ENCODE assay signal across 19 mouse cellular contexts in the genomic region with DNA sequence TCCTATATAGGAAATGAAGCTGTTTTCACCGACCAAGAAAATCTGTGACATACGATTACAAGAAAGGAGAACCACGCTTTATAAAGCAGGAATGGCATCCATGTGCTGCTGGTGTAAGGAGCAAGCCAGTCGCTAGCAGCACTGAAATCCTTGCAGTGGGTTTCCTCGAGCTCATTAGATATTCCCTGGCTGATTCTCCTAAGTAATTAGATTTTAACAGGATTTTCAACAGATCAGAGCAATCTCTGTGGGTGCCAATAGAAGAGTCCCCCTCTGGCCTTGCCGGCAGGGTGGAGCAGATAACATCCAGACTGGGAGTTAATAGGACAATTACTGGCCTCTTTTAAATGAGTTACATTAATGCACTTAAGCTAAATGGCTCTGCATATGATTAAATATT. TPM values are rescaled to one million over a fixed set of nuclear protein-coding genes. Genes with fewer than 3 reads are reported as not detected.
DNase-seq lines count a peak whose midpoint lies in the region; ATAC-seq and TF ChIP-seq lines count a peak whose summit lies in the region.
"Had no signal": no experiment of that assay in that cellular context is flagged by ENCODE, and none has a peak within 500 bp of the region (broad histone marks: within the 10 kb centered on the region; RNA-seq: fewer than 3 reads in every experiment).

No protein-coding gene starts in this region.

- ATAC-seq in heart, embryonic 12.5 days (ENCODE audit: insufficient number of reproducible peaks, low FRiP score), result no peak
- no peak for ATAC-seq in midbrain, embryonic 11.5 days (ENCODE audit: low FRiP score)
- no peak for ATAC-seq in midbrain, embryonic 16.5 days
- peak; percentile 68 for ATAC-seq in hindbrain, embryonic 16.5 days

- H3K9me3 ChIP-seq in heart, embryonic 12.5 days (replicated peaks), result no peaks in the 10 kb centered on the region
- no peaks in the 10 kb centered on the region for H3K9me3 ChIP-seq in midbrain, embryonic 11.5 days (ENCODE audit: control insufficient read depth, low read length)
- no peaks in the 10 kb centered on the region for H3K9me3 ChIP-seq in midbrain, embryonic 16.5 days (replicated peaks; ENCODE audit: control insufficient read depth, low read length, poor library complexity, severe bottlenecking)
- H3K9me3 ChIP-seq in hindbrain, embryonic 16.5 days (ENCODE audit: control insufficient read depth, low read length), result no peaks in the 10 kb centered on the region
- H3K9me3 ChIP-seq: limb, embryonic 15.5 days had no signal

- DNase-seq in heart, postnatal 14 days, result no peak
- peak; percentile 88 for DNase-seq in midbrain, embryonic 11.5 days (ENCODE audit: low spot score, missing footprints)
- peak; percentile 72 for DNase-seq in retina, postnatal 1 day
- no peak for DNase-seq in cerebellum, adult 2 months
- no peak for DNase-seq in T-cell, adult 2 months (ENCODE audit: low spot score)
- DNase-seq: cerebellum, adult 9-10 months; gastrocnemius, postnatal 36 days; kidney, adult 8-10 months; kidney, postnatal 4 days had no signal

- peak overlapping the region; percentile 24; the same call in 1 of the 2 replicates for H3K4me3 ChIP-seq in heart, embryonic 12.5 days
- H3K4me3 ChIP-seq in midbrain, embryonic 11.5 days (ENCODE audit: low read depth, low read length), result no peak overlapping the region
- H3K4me3 ChIP-seq in midbrain, embryonic 16.5 days (ENCODE audit: low read depth, low read length), result no peak overlapping the region
- H3K4me3 ChIP-seq in hindbrain, embryonic 16.5 days (ENCODE audit: low read length), result no peak overlapping the region
- H3K4me3 ChIP-seq in cerebellum, adult 2 months (replicated peaks; ENCODE audit: insufficient read depth, low read depth, low read length), result no peak overlapping the region
- H3K4me3 ChIP-seq: limb, embryonic 15.5 days; myocyte had no signal

- TF ChIP-seq CTCF in cerebellum, adult 2 months (IDR thresholded peaks at IDR 0.05; ENCODE audit: borderline replicate concordance, insufficient read depth, low read depth, low read length), result no peak

- no peak overlapping the region for H3K27ac ChIP-seq in heart, embryonic 12.5 days (ENCODE audit: poor library complexity, severe bottlenecking)
- H3K27ac ChIP-seq in midbrain, embryonic 11.5 days (ENCODE audit: low read depth, low read length), result no peak overlapping the region
- no peak overlapping the region for H3K27ac ChIP-seq in midbrain, embryonic 16.5 days (ENCODE audit: low read length)
- no peak overlapping the region for H3K27ac ChIP-seq in hindbrain, embryonic 16.5 days (ENCODE audit: low read depth, low read length)
- no peak overlapping the region for H3K27ac ChIP-seq in cerebellum, adult 2 months (ENCODE audit: insufficient read depth, low read length)
- H3K27ac ChIP-seq: limb, embryonic 15.5 days had no signal

- H3K27me3 ChIP-seq in heart, embryonic 12.5 days (replicated peaks), result no peaks in the 10 kb centered on the region
- H3K27me3 ChIP-seq in midbrain, embryonic 11.5 days (ENCODE audit: control insufficient read depth, insufficient read depth, low read length), result peaks cover 2% of the 10 kb centered on the region; the same call in 1 of the 2 replicates
- H3K27me3 ChIP-seq in midbrain, embryonic 16.5 days (ENCODE audit: control insufficient read depth, insufficient read depth, low read depth, low read length), result peaks cover 4% of the 10 kb centered on the region
- no peaks in the 10 kb centered on the region for H3K27me3 ChIP-seq in hindbrain, embryonic 16.5 days (replicated peaks; ENCODE audit: control insufficient read depth, insufficient read depth, low read length)
- H3K27me3 ChIP-seq in cerebellum, adult 2 months (ENCODE audit: control insufficient read depth, insufficient read depth, low read length), result no peaks in the 10 kb centered on the region; the same call in 1 of the 2 replicates
- H3K27me3 ChIP-seq: limb, embryonic 15.5 days had no signal

- no peaks in the 10 kb centered on the region for H3K36me3 ChIP-seq in heart, embryonic 12.5 days
- no peaks in the 10 kb centered on the region for H3K36me3 ChIP-seq in midbrain, embryonic 11.5 days (ENCODE audit: control insufficient read depth, insufficient read depth, low read length)
- no peaks in the 10 kb centered on the region for H3K36me3 ChIP-seq in midbrain, embryonic 16.5 days (ENCODE audit: control insufficient read depth, insufficient read depth, low read length)
- no peaks in the 10 kb centered on the region for H3K36me3 ChIP-seq in hindbrain, embryonic 16.5 days (ENCODE audit: control insufficient read depth, insufficient read depth, low read length)
- H3K36me3 ChIP-seq: limb, embryonic 15.5 days had no signal

- peak overlapping the region; percentile 61 for H3K4me2 ChIP-seq in heart, embryonic 12.5 days
- H3K4me2 ChIP-seq in midbrain, embryonic 11.5 days, result no peak overlapping the region
- no peak overlapping the region for H3K4me2 ChIP-seq in midbrain, embryonic 16.5 days (ENCODE audit: low read length)
- no peak overlapping the region for H3K4me2 ChIP-seq in hindbrain, embryonic 16.5 days (ENCODE audit: low read length)
- H3K4me2 ChIP-seq: limb, embryonic 15.5 days had no signal

- H3K9ac ChIP-seq in heart, embryonic 12.5 days, result no peak overlapping the region
- no peak overlapping the region for H3K9ac ChIP-seq in midbrain, embryonic 11.5 days (ENCODE audit: low read length)
- H3K9ac ChIP-seq in midbrain, embryonic 16.5 days (ENCODE audit: low read depth, low read length), result no peak overlapping the region
- no peak overlapping the region for H3K9ac ChIP-seq in hindbrain, embryonic 16.5 days (ENCODE audit: low read depth, low read length)
- H3K9ac ChIP-seq: limb, embryonic 15.5 days had no signal

- H3K4me1 ChIP-seq in heart, embryonic 12.5 days (replicated peaks), result 0 out of 2 replicates have a peak, but pooled peaks cover 2% of the 10 kb centered on the region
- H3K4me1 ChIP-seq in midbrain, embryonic 11.5 days (ENCODE audit: control insufficient read depth, insufficient read depth, low read length), result no peaks in the 10 kb centered on the region
- no peaks in the 10 kb centered on the region for H3K4me1 ChIP-seq in midbrain, embryonic 16.5 days (ENCODE audit: control insufficient read depth, insufficient read depth, low read length)
- no peaks in the 10 kb centered on the region; the same call in 1 of the 2 replicates for H3K4me1 ChIP-seq in hindbrain, embryonic 16.5 days (ENCODE audit: control insufficient read depth, insufficient read depth, low read depth, low read length)
- no peaks in the 10 kb centered on the region for H3K4me1 ChIP-seq in cerebellum, adult 2 months (ENCODE audit: control insufficient read depth, insufficient read depth, low read length)
- H3K4me1 ChIP-seq: limb, embryonic 15.5 days had no signal

- WGBS in heart, embryonic 12.5 days, result 35% methylated on average over 6 of the region's 6 CpGs
- 16% methylated on average over 6 of the region's 6 CpGs for WGBS in midbrain, embryonic 11.5 days
- WGBS in midbrain, embryonic 16.5 days, result 11% methylated on average over 6 of the region's 6 CpGs
- 25% methylated on average over 6 of the region's 6 CpGs for WGBS in hindbrain, embryonic 16.5 days
- WGBS in cerebellum, adult 2 months, result 45% methylated on average over 6 of the region's 6 CpGs

- no peak for TF ChIP-seq POLR2A in cerebellum, adult 2 months (IDR thresholded peaks at IDR 0.05; ENCODE audit: borderline replicate concordance, insufficient read depth, low read length)

- intact Hi-C loops in heart, postnatal 14 days (cut with DNase I), result no loop called here

RNA-seq across cellular contexts. Expression of a gene that starts 54.6 kb away (rescaled TPM):
- polyA plus RNA-seq in heart, embryonic 12.5 days (2016; fragmentation: Nextera tagmentation; extraction: Ambion mirVana), result not detected in 2 replicates
- total RNA-seq in heart, postnatal 14 days (2021), result 1 to 10 TPM in 1 of 2 experiments, under 1 TPM in 1; 0.90 to 1.1 TPM
- 0.05 and 0.11 TPM in 2 replicates for polyA plus RNA-seq in midbrain, embryonic 11.5 days (2014; fragmentation: Nextera tagmentation; extraction: Ambion mirVana)
- 0.11 and 0.18 TPM in 2 replicates for polyA plus RNA-seq in midbrain, embryonic 16.5 days (2015; fragmentation: Nextera tagmentation; extraction: Ambion mirVana)
- polyA plus RNA-seq in hindbrain, embryonic 16.5 days (2015; fragmentation: Nextera tagmentation; extraction: Ambion mirVana), result 1.4 and 1.5 TPM in 2 replicates
- polyA plus RNA-seq in cerebellum, adult 2 months (2012; rRNA removed), result 0.18 and 0.30 TPM in 2 replicates
- total RNA-seq: layer of hippocampus, postnatal 14 days; left cerebral cortex, postnatal 14 days; megakaryocyte progenitor cell, adult 5-6 weeks had no signal
- polyA plus RNA-seq: C2C12; myocyte; thymus, postnatal 0 days had no signal

Comparison
In these comparisons a context has a peak if more than half of its experiments do, and no peak if none do; other contexts are left out.
1. DNase-seq: peak in midbrain, embryonic 11.5 days (single experiment) and retina, postnatal 1 day (single experiment); none in heart, postnatal 14 days (0 of 2), cerebellum, adult 2 months (0 of 2) and T-cell, adult 2 months (single experiment).